Mouse (Mus musculus): Measurements from ENCODE around the gene Hamp2. TPM values are rescaled to one million over a fixed set of nuclear protein-coding genes. Genes with fewer than 3 reads are reported as not detected.
"Not testable (repeated sequence)": the region's sequence is repeated elsewhere in the genome, so short reads cannot be mapped to it uniquely, and the experiment has no call there.

The Hamp2 gene
- 10 to 100 TPM in 1 of 2 experiments, not detected in 1; 11.7 TPM for total RNA-seq (2021)
- long read RNA-seq, experiment 1 = 0 reads
- long read RNA-seq, experiment 2, partial matches to known transcripts = 0 of 1 reads
- long read RNA-seq, experiment 2, other reads (novel, unspliced or antisense) = 0 of 1 reads

- DNase-seq = not testable (repeated sequence)
Observed at GRCm38 (mm10) chr7:30924581-30924980, at the start of gene Hamp2. Gene Hamp2 (minus strand): TSS chr7:30924681.

GRCm38 (mm10) chr7:30973501-30974289 is 49.2 kb upstream of the Hamp2 start, which contains the start of gene Fam187b:
Gene Fam187b (plus strand): TSS chr7:30973790.
- peak; percentile 91 to 93 for DNase-seq

GRCm38 (mm10) chr7:30973251-30973500 is 48.7 kb upstream of the Hamp2 start, which contains the start of gene Lsr:
Gene Lsr (minus strand): TSS chr7:30973464.
- DNase-seq = no peak

- no peak for DNase-seq
Observed at GRCm38 (mm10) chr7:30972426-30973250, 48.2 kb upstream of the Hamp2 start.

GRCm38 (mm10) chr7:30971901-30972300 is 47.4 kb upstream of the Hamp2 start:
- DNase-seq = no peak

GRCm38 (mm10) chr7:30969174-30969573 is 44.7 kb upstream of the Hamp2 start:
- no peak for DNase-seq

- peak; percentile 88 to 89 for DNase-seq
Observed at GRCm38 (mm10) chr7:30968611-30969010, 44.1 kb upstream of the Hamp2 start.

- no peak for DNase-seq
Observed at GRCm38 (mm10) chr7:30966657-30967056, 42.2 kb upstream of the Hamp2 start.

- no peak for DNase-seq
Observed at GRCm38 (mm10) chr7:30965677-30966076, 41.2 kb upstream of the Hamp2 start.

- DNase-seq = no peak
Observed at GRCm38 (mm10) chr7:30964366-30964765, 39.9 kb upstream of the Hamp2 start.

- DNase-seq = no peak
Observed at GRCm38 (mm10) chr7:30962862-30963261, 38.4 kb upstream of the Hamp2 start.

GRCm38 (mm10) chr7:30959786-30960349 is 35.4 kb upstream of the Hamp2 start:
- peak in 1 of 2 experiments; percentile 45 for DNase-seq

GRCm38 (mm10) chr7:30958866-30959487 is 34.5 kb upstream of the Hamp2 start:
- DNase-seq = no peak

GRCm38 (mm10) chr7:30958109-30958865 is 33.8 kb upstream of the Hamp2 start:
- peak in 1 of 2 experiments; percentile 28 for DNase-seq

- peak; percentile 93 to 95 for DNase-seq
Observed at GRCm38 (mm10) chr7:30957367-30957783, 32.9 kb upstream of the Hamp2 start.

- DNase-seq = peak; percentile 88 to 90
Observed at GRCm38 (mm10) chr7:30956756-30957366, 32.4 kb upstream of the Hamp2 start, which contains the start of gene Usf2. Gene Usf2 (minus strand): TSS chr7:30956803.

GRCm38 (mm10) chr7:30956357-30956751 is 31.9 kb upstream of the Hamp2 start:
- DNase-seq = peak in 1 of 2 experiments; percentile 60

- DNase-seq = peak; percentile 93 to 95
Observed at GRCm38 (mm10) chr7:30955584-30956356, 31.3 kb upstream of the Hamp2 start.

- no peak for DNase-seq
Observed at GRCm38 (mm10) chr7:30954971-30955520, 30.6 kb upstream of the Hamp2 start.

GRCm38 (mm10) chr7:30954036-30954435 is 29.6 kb upstream of the Hamp2 start:
- peak; percentile 89 for DNase-seq
